Comparison of ENCODE assay signal across 28 mouse cellular contexts in genomic region chr16:33824603-33825002, GRCm38 (mm10). TPM values are rescaled to one million over a fixed set of nuclear protein-coding genes. Genes with fewer than 3 reads are reported as not detected.
A peak's percentile ranks its signal among the peaks of the same experiment; 100 is the strongest.
DNase-seq lines count a peak whose midpoint lies in the region; TF ChIP-seq lines count a peak whose summit lies in the region.
"Had no signal": no experiment of that assay in that cellular context is flagged by ENCODE, and none has a peak within 500 bp of the region (broad histone marks: within the 10 kb centered on the region; RNA-seq: fewer than 3 reads in every experiment).

No protein-coding gene starts in this region.

- H3K79me3 ChIP-seq in C2C12 (ENCODE audit: low read depth) = no peaks in the 10 kb centered on the region

- no peak for TF ChIP-seq CTCF in C2C12 (IDR thresholded peaks at IDR 0.05; ENCODE audit: control insufficient read depth, insufficient read depth, insufficient read length)

- no peaks in the 10 kb centered on the region for H3K79me2 ChIP-seq in C2C12 (ENCODE audit: control insufficient read depth, insufficient read depth)

- no peaks in the 10 kb centered on the region for H3K27me3 ChIP-seq in C2C12 (ENCODE audit: control insufficient read depth, insufficient read depth, insufficient read length)
- peaks cover 43% of the 10 kb centered on the region for H3K27me3 ChIP-seq in forebrain, embryonic 10.5 days (ENCODE audit: poor library complexity, severe bottlenecking)
- H3K27me3 ChIP-seq: Patski had no signal

- peaks cover 19% of the 10 kb centered on the region for H3K4me1 ChIP-seq in forebrain, embryonic 10.5 days

- no peaks in the 10 kb centered on the region for H3K9me3 ChIP-seq in forebrain, embryonic 10.5 days
- H3K9me3 ChIP-seq: embryonic facial prominence, embryonic 13.5 days; forebrain, embryonic 13.5 days; heart, embryonic 10.5 days; heart, embryonic 13.5 days had no signal

- H3K36me3 ChIP-seq in C2C12 (ENCODE audit: control insufficient read depth, insufficient read depth) = no peaks in the 10 kb centered on the region
- no peaks in the 10 kb centered on the region for H3K36me3 ChIP-seq in forebrain, embryonic 10.5 days (replicated peaks)
- H3K36me3 ChIP-seq: embryonic facial prominence, embryonic 13.5 days; G1E; heart, embryonic 10.5 days; heart, embryonic 13.5 days had no signal

- DNase-seq in Muller cell, postnatal 12 days (ENCODE audit: inconsistent ontology term) = peak; percentile 32
- peak; percentile 12 for DNase-seq in brain, adult 2 months (ENCODE audit: low read depth, low spot score)
- no peak for DNase-seq in left cerebral cortex, adult 8-10 months (ENCODE audit: low spot score in 2 of 2)
- DNase-seq in forebrain, embryonic 10.5 days (ENCODE audit: extremely low spot score, low spot score) = no peak
- no peak for DNase-seq in lung, postnatal 14 days
- DNase-seq: adrenal gland, adult 8-10 months; adrenal gland, postnatal 25 days; cerebellum, adult 11 months; cerebellum, adult 2 months; cerebellum, adult 9-11 months; cerebellum, postnatal 25 days; gastrocnemius, postnatal 10 days; gastrocnemius, postnatal 36 days; heart, adult 2 months; heart, postnatal 14 days; heart, postnatal 4 days had no signal

- WGBS in forebrain, embryonic 10.5 days = 84% methylated on average over 6 of the region's 6 CpGs

- H3K4me3 ChIP-seq in C2C12 (ENCODE audit: insufficient read depth, poor library complexity, severe bottlenecking) = no peak overlapping the region
- H3K4me3 ChIP-seq in forebrain, embryonic 10.5 days = no peak overlapping the region
- H3K4me3 ChIP-seq: embryonic facial prominence, embryonic 13.5 days; erythroblast, embryonic 14.5 days; forebrain, embryonic 13.5 days; heart, adult 2 months; heart, embryonic 10.5 days; heart, embryonic 13.5 days had no signal

- H3ac ChIP-seq in C2C12 (ENCODE audit: control insufficient read depth, insufficient read length, low read depth) = no peak overlapping the region

- no peak overlapping the region for H3K27ac ChIP-seq in forebrain, embryonic 10.5 days
- H3K27ac ChIP-seq: embryonic facial prominence, embryonic 13.5 days; forebrain, embryonic 13.5 days; heart, adult 2 months; heart, embryonic 10.5 days; heart, embryonic 13.5 days; hindbrain, embryonic 14.5 days; hindbrain, postnatal 0 days had no signal

TF ChIP-seq in C2C12, 6 proteins besides CTCF, POLR2A, EP300 and RAD21:
- TF ChIP-seq MYOD1 (IDR thresholded peaks at IDR 0.05; ENCODE audit: control insufficient read depth, insufficient read length, low read depth) (no peak), MAX (IDR thresholded peaks at IDR 0.05) (no peak), FOSL1 (IDR thresholded peaks at IDR 0.05; ENCODE audit: insufficient read depth, low read length, poor library complexity, severe bottlenecking) (no peak), MYOG (IDR thresholded peaks at IDR 0.05; ENCODE audit: control insufficient read depth, extremely low read depth, insufficient read length) (no peak), USF1 (IDR thresholded peaks at IDR 0.05; ENCODE audit: low read depth) (peak; percentile 28)

RNA-seq across cellular contexts. Expression of gene Itgb5, which starts 4.9 kb away (rescaled TPM):
- 46.0 TPM for polyA plus RNA-seq in C2C12 (2012; fragmentation: generic; extraction: Trizol)
- total RNA-seq in left cerebral cortex, adult 8-10 months (2022) = 10 to 100 TPM; 42.5 to 81.2 (median 53.6) TPM
- 10.6 and 14.3 TPM in 2 replicates for polyA plus RNA-seq in forebrain, embryonic 10.5 days (2016; fragmentation: Nextera tagmentation; extraction: Ambion mirVana)

RNA-seq across cellular contexts. Expression of gene Muc13, which starts 30.8 kb away (rescaled TPM):
- 0.02 TPM for polyA plus RNA-seq in C2C12 (2012; fragmentation: generic; extraction: Trizol)
- total RNA-seq in left cerebral cortex, adult 8-10 months (2022) = under 1 TPM in 1 of 4 experiments, not detected in 3; 0.11 TPM
- polyA plus RNA-seq in forebrain, embryonic 10.5 days (2016; fragmentation: Nextera tagmentation; extraction: Ambion mirVana) = 0.24 and 0.38 TPM in 2 replicates
- total RNA-seq: adrenal gland, postnatal 25 days; CH12.LX; gastrocnemius, adult 18-20 months; gastrocnemius, postnatal 36 days; heart, adult 2 months; hindbrain, postnatal 0 days had no signal
- polyA plus RNA-seq: erythroblast, embryonic 14.5 days; forebrain, embryonic 13.5 days; hindbrain, embryonic 14.5 days; Patski had no signal

Comparison
In these comparisons a context has a peak if more than half of its experiments do, and no peak if none do; other contexts are left out.
1. DNase-seq: peak in Muller cell, postnatal 12 days (single experiment) and brain, adult 2 months (single experiment); none in left cerebral cortex, adult 8-10 months (0 of 2), forebrain, embryonic 10.5 days (single experiment) and lung, postnatal 14 days (single experiment).